Mouse (Mus musculus) ES-Bruce4 (cell line): Measurements from ENCODE around the gene Cyp1a2. TPM values are rescaled to one million over a fixed set of nuclear protein-coding genes. Genes with fewer than 3 reads are reported as not detected.
A peak's percentile ranks its signal among the peaks of the same experiment; 100 is the strongest.

Source experiments
- H3K27ac ChIP-seq: 2 replicates; pipeline ENCODE4 v1.5.1; 2012; ENCODE audit warnings: low read length, inconsistent platforms; ENCODE audit not compliant: insufficient read depth
- H3K27me3 ChIP-seq: 2 replicates; pipeline ENCODE4 v1.6.1; 2012; ENCODE audit warnings: mild to moderate bottlenecking, low read length, inconsistent platforms; ENCODE audit not compliant: control insufficient read depth, poor library complexity, insufficient read depth, severe bottlenecking
- H3K36me3 ChIP-seq: 2 replicates; pipeline ENCODE4 v1.6.1; 2012; ENCODE audit warnings: inconsistent platforms, mild to moderate bottlenecking, low read length, moderate library complexity; ENCODE audit not compliant: control insufficient read depth, poor library complexity, insufficient read depth, severe bottlenecking
- H3K4me1 ChIP-seq: one replicate; pipeline ENCODE4 v1.8.1; 2011; ENCODE audit warnings: low read length; ENCODE audit not compliant: control insufficient read depth, insufficient read depth
- H3K4me3 ChIP-seq: 2 replicates; pipeline ENCODE4 v1.5.1; 2011; ENCODE audit warnings: low read depth, mild to moderate bottlenecking, low read length
- H3K9ac ChIP-seq: 2 replicates; pipeline ENCODE4 v1.6.1; 2012; ENCODE audit warnings: low read depth, mild to moderate bottlenecking, inconsistent platforms; ENCODE audit not compliant: poor library complexity, severe bottlenecking
- H3K9me3 ChIP-seq: replicated peaks from 2 replicates; pipeline ENCODE4 v1.6.1; 2012; ENCODE audit warnings: mild to moderate bottlenecking, low read length, inconsistent platforms; ENCODE audit not compliant: control insufficient read depth, poor library complexity, insufficient read depth, severe bottlenecking
- CTCF ChIP-seq: IDR thresholded peaks from one replicate; pipeline ENCODE4 v1.8.1; 2011; ENCODE audit warnings: low read depth, low read length
- EP300 ChIP-seq: IDR thresholded peaks from 2 replicates; pipeline ENCODE4 v1.6.1; 2011; ENCODE audit warnings: low read depth, low read length; ENCODE audit not compliant: insufficient read depth
- POLR2A ChIP-seq: IDR thresholded peaks from one replicate; pipeline ENCODE4 v1.8.1; 2011; ENCODE audit warnings: low read length; ENCODE audit not compliant: insufficient read depth
- polyA plus RNA-seq: library from polyadenylated mRNA; stranded (reverse); fragments of >200 nt; gene quantifications from 2 replicates; pipeline ENCODE4 v1.2.4, GENCODE M21; 2011; ENCODE audit warnings: low read depth; ENCODE audit not compliant: missing spikeins, insufficient read depth, insufficient read length

The Cyp1a2 gene
- polyA plus RNA-seq, 1 experiment = not detected

GRCm38 (mm10) chr9:57654966-57655365 lies 28.5 kb downstream of the Cyp1a2 start:
- Histone ChIP-seq H3K27me3 (no peaks in the 10 kb centered on the region), H3K9ac (no peak overlapping the region), H3K9me3 (no peaks in the 10 kb centered on the region), H3K4me1 (peaks cover 3% of the 10 kb centered on the region), H3K36me3 (no peaks in the 10 kb centered on the region), H3K4me3 (no peak overlapping the region), H3K27ac (no peak overlapping the region)
- TF ChIP-seq POLR2A = no peak
- no peak for TF ChIP-seq CTCF
- no peak for TF ChIP-seq EP300

- TF ChIP-seq CTCF = no peak
- no peak for TF ChIP-seq POLR2A
- TF ChIP-seq EP300 = peak; percentile 31; the same call in 1 of the 2 replicates
- Histone ChIP-seq H3K27ac (peak within 1 kb of the TSS; percentile 26; the same call in 1 of the 2 replicates), H3K4me3 (peak within 1 kb of the TSS; percentile 41), H3K9ac (peak within 1 kb of the TSS; percentile 36), H3K4me1 (peaks cover 3% of the 10 kb centered on the region), H3K27me3 (no peaks in the 10 kb centered on the region), H3K36me3 (no peaks in the 10 kb centered on the region), H3K9me3 (no peaks in the 10 kb centered on the region)
Measured at GRCm38 (mm10) chr9:57653283-57653682, 30.2 kb downstream of the Cyp1a2 start, which contains the start of gene Csk. Csk (minus strand) TSS chr9:57653631.

GRCm38 (mm10) chr9:57652855-57653254 lies 30.6 kb downstream of the Cyp1a2 start:
- no peaks in the 10 kb centered on the region for H3K27me3 ChIP-seq
- peak overlapping the region; percentile 26; the same call in 1 of the 2 replicates for H3K27ac ChIP-seq
- no peak overlapping the region; the same call in 1 of the 2 replicates for H3K9ac ChIP-seq
- TF ChIP-seq CTCF (no peak), EP300 (no peak)
- H3K9me3 ChIP-seq = no peaks in the 10 kb centered on the region
- no peaks in the 10 kb centered on the region for H3K36me3 ChIP-seq
- H3K4me3 ChIP-seq = no peak overlapping the region
- H3K4me1 ChIP-seq = peaks cover 3% of the 10 kb centered on the region

GRCm38 (mm10) chr9:57652351-57652750 lies 31.2 kb downstream of the Cyp1a2 start:
- H3K27ac ChIP-seq = no peak overlapping the region
- H3K9ac ChIP-seq = no peak overlapping the region
- H3K27me3 ChIP-seq = no peaks in the 10 kb centered on the region
- H3K4me1 ChIP-seq = peaks cover 3% of the 10 kb centered on the region
- no peaks in the 10 kb centered on the region for H3K9me3 ChIP-seq
- TF ChIP-seq EP300 = no peak
- no peak for TF ChIP-seq CTCF
- no peak for TF ChIP-seq POLR2A
- H3K4me3 ChIP-seq = no peak overlapping the region
- H3K36me3 ChIP-seq = no peaks in the 10 kb centered on the region

GRCm38 (mm10) chr9:57650786-57651311 lies 32.7 kb downstream of the Cyp1a2 start:
- no peaks in the 10 kb centered on the region for H3K9me3 ChIP-seq
- H3K4me1 ChIP-seq = peaks cover 3% of the 10 kb centered on the region
- H3K4me3 ChIP-seq = no peak overlapping the region
- no peak overlapping the region for H3K9ac ChIP-seq
- no peak overlapping the region for H3K27ac ChIP-seq
- TF ChIP-seq POLR2A (no peak), CTCF (no peak), EP300 (no peak)
- no peaks in the 10 kb centered on the region for H3K36me3 ChIP-seq
- no peaks in the 10 kb centered on the region for H3K27me3 ChIP-seq

GRCm38 (mm10) chr9:57650130-57650785 lies 33.2 kb downstream of the Cyp1a2 start:
- H3K4me3 ChIP-seq = no peak overlapping the region
- no peaks in the 10 kb centered on the region for H3K9me3 ChIP-seq
- no peak for TF ChIP-seq EP300
- TF ChIP-seq POLR2A = no peak
- no peak for TF ChIP-seq CTCF
- H3K27me3 ChIP-seq = no peaks in the 10 kb centered on the region
- no peak overlapping the region for H3K9ac ChIP-seq
- H3K36me3 ChIP-seq = no peaks in the 10 kb centered on the region
- H3K27ac ChIP-seq = no peak overlapping the region
- peaks cover 3% of the 10 kb centered on the region for H3K4me1 ChIP-seq
